Mouse (Mus musculus) embryonic facial prominence, embryonic 13.5 days (tissue): ENCODE results near the gene Kcnip4. TPM values are rescaled to one million over a fixed set of nuclear protein-coding genes. Genes with fewer than 3 reads are reported as not detected.
A peak's percentile ranks its signal among the peaks of the same experiment; 100 is the strongest.

Source experiments
- ATAC-seq: fragments of 200-750 bp; cut with Nextera tagmentation; 2 replicates; pipeline ENCODE4 v1.8.0; 2017; ENCODE audit warnings: low read depth; ENCODE audit not compliant: insufficient number of reproducible peaks, insufficient read depth, low FRiP score, low TSS enrichment
- H3K27ac ChIP-seq: fragments of 300-500 bp; sonication (generic); 2 replicates; pipeline ENCODE4 v1.5.1; 2015; ENCODE audit warnings: moderate library complexity, mild to moderate bottlenecking, inconsistent platforms
- H3K27me3 ChIP-seq: fragments of 300-500 bp; sonication (generic); 2 replicates; pipeline ENCODE4 v1.6.1; 2015; ENCODE audit warnings: mild to moderate bottlenecking, inconsistent platforms
- H3K36me3 ChIP-seq: fragments of 300-500 bp; sonication (generic); 2 replicates; pipeline ENCODE4 v1.6.1; 2015; ENCODE audit warnings: mild to moderate bottlenecking, inconsistent platforms
- H3K4me1 ChIP-seq: fragments of 300-500 bp; sonication (generic); 2 replicates; pipeline ENCODE4 v1.6.1; 2015; ENCODE audit warnings: inconsistent platforms
- H3K4me2 ChIP-seq: fragments of 300-500 bp; sonication (generic); 2 replicates; pipeline ENCODE4 v1.6.1; 2015; ENCODE audit warnings: moderate library complexity, mild to moderate bottlenecking, inconsistent platforms
- H3K4me3 ChIP-seq: fragments of 300-500 bp; sonication (generic); 2 replicates; pipeline ENCODE4 v1.5.1; 2015; ENCODE audit warnings: mild to moderate bottlenecking, inconsistent platforms
- H3K9ac ChIP-seq: fragments of 300-500 bp; sonication (generic); 2 replicates; pipeline ENCODE4 v1.6.1; 2015; ENCODE audit warnings: mild to moderate bottlenecking, inconsistent platforms
- H3K9me3 ChIP-seq: fragments of 300-500 bp; sonication (generic); 2 replicates; pipeline ENCODE4 v1.6.1; 2016; ENCODE audit warnings: inconsistent platforms
- WGBS: fragments of 180-500 bp; shearing (Covaris S2); methylation state at CpG from one replicate; pipeline ENCODE4 v1.1.7; 2015; ENCODE audit warnings: mixed read lengths; 5-methylcytosine and 5-hydroxymethylcytosine counted together
- polyA plus RNA-seq: library from polyadenylated mRNA; unstranded; fragments of >200 nt; fragmentation: Nextera tagmentation; extraction: Ambion mirVana; gene quantifications from 2 replicates; pipeline ENCODE4 v1.2.1, GENCODE M21; 2015

Gene Kcnip4
- polyA plus RNA-seq, 1 experiment from 2014 or later = 5.1 TPM

GRCm38 (mm10) chr5:48633631-48634030, 891.1 kb downstream of the Kcnip4 start:
- Histone ChIP-seq H3K9me3 (no peaks in the 10 kb centered on the region), H3K4me2 (no peak overlapping the region), H3K27me3 (no peaks in the 10 kb centered on the region), H3K27ac (no peak overlapping the region), H3K4me1 (no peaks in the 10 kb centered on the region), H3K9ac (no peak overlapping the region), H3K4me3 (no peak overlapping the region), H3K36me3 (no peaks in the 10 kb centered on the region)
- 90% methylated on average over 3 of the region's 3 CpGs for WGBS
- no peak for ATAC-seq

GRCm38 (mm10) chr5:48623370-48623769, 901.3 kb downstream of the Kcnip4 start:
- no peaks in the 10 kb centered on the region for H3K9me3 ChIP-seq
- no peaks in the 10 kb centered on the region for H3K36me3 ChIP-seq
- H3K4me3 ChIP-seq = no peak overlapping the region
- 80% methylated on average over 7 of the region's 7 CpGs for WGBS
- no peak overlapping the region for H3K4me2 ChIP-seq
- H3K4me1 ChIP-seq = no peaks in the 10 kb centered on the region
- H3K9ac ChIP-seq = no peak overlapping the region
- no peaks in the 10 kb centered on the region for H3K27me3 ChIP-seq
- ATAC-seq = no peak
- no peak overlapping the region for H3K27ac ChIP-seq

- no peak overlapping the region for H3K27ac ChIP-seq
- no peaks in the 10 kb centered on the region for H3K27me3 ChIP-seq
- no peaks in the 10 kb centered on the region for H3K9me3 ChIP-seq
- H3K4me3 ChIP-seq = no peak overlapping the region
- 83% methylated on average over 5 of the region's 5 CpGs for WGBS
- H3K9ac ChIP-seq = no peak overlapping the region
- H3K4me1 ChIP-seq = no peaks in the 10 kb centered on the region
- no peaks in the 10 kb centered on the region for H3K36me3 ChIP-seq
- H3K4me2 ChIP-seq = no peak overlapping the region
- ATAC-seq = no peak
These were observed 917.8 kb downstream of the Kcnip4 start for GRCm38 (mm10) chr5:48606916-48607315.

- H3K4me1 ChIP-seq = no peaks in the 10 kb centered on the region
- WGBS = 87% methylated on average over 9 of the region's 9 CpGs
- H3K4me2 ChIP-seq = no peak overlapping the region
- H3K27me3 ChIP-seq = no peaks in the 10 kb centered on the region
- no peak overlapping the region for H3K27ac ChIP-seq
- no peak overlapping the region for H3K4me3 ChIP-seq
- no peak overlapping the region for H3K9ac ChIP-seq
- no peaks in the 10 kb centered on the region for H3K36me3 ChIP-seq
- no peaks in the 10 kb centered on the region for H3K9me3 ChIP-seq
- ATAC-seq = no peak
These were observed 918.4 kb downstream of the Kcnip4 start for GRCm38 (mm10) chr5:48606281-48606680.

- peak overlapping the region; percentile 32 for H3K4me3 ChIP-seq
- no peak for ATAC-seq
- no peaks in the 10 kb centered on the region for H3K9me3 ChIP-seq
- H3K4me2 ChIP-seq = peak overlapping the region; percentile 58
- peaks cover 8% of the 10 kb centered on the region for H3K4me1 ChIP-seq
- peak overlapping the region; percentile 55; the same call in 1 of the 2 replicates for H3K9ac ChIP-seq
- peaks cover 4% of the 10 kb centered on the region; the same call in 1 of the 2 replicates for H3K27me3 ChIP-seq
- no peaks in the 10 kb centered on the region for H3K36me3 ChIP-seq
- under 1% methylated on average over 12 of the region's 12 CpGs for WGBS
- peak overlapping the region; percentile 4; the same call in 1 of the 2 replicates for H3K27ac ChIP-seq
These were observed 925.1 kb downstream of the Kcnip4 start for GRCm38 (mm10) chr5:48599481-48600040.

- Histone ChIP-seq H3K27ac (no peak overlapping the region), H3K9me3 (no peaks in the 10 kb centered on the region), H3K36me3 (no peaks in the 10 kb centered on the region), H3K9ac (no peak overlapping the region), H3K4me3 (no peak overlapping the region), H3K27me3 (no peaks in the 10 kb centered on the region), H3K4me1 (no peaks in the 10 kb centered on the region), H3K4me2 (no peak overlapping the region)
- ATAC-seq = no peak
These were observed 936.7 kb downstream of the Kcnip4 start for GRCm38 (mm10) chr5:48588014-48588413.

- Histone ChIP-seq H3K9me3 (no peaks in the 10 kb centered on the region), H3K4me2 (no peak overlapping the region), H3K27ac (no peak overlapping the region), H3K36me3 (no peaks in the 10 kb centered on the region), H3K27me3 (no peaks in the 10 kb centered on the region), H3K4me3 (no peak overlapping the region), H3K4me1 (no peaks in the 10 kb centered on the region), H3K9ac (no peak overlapping the region)
- ATAC-seq = no peak
- WGBS = 58% methylated on average over 1 of the region's 1 CpGs
These were observed 941.3 kb downstream of the Kcnip4 start for GRCm38 (mm10) chr5:48583431-48583830.

- Histone ChIP-seq H3K9ac (no peak overlapping the region), H3K27ac (no peak overlapping the region), H3K9me3 (no peaks in the 10 kb centered on the region), H3K27me3 (no peaks in the 10 kb centered on the region), H3K4me1 (no peaks in the 10 kb centered on the region), H3K4me2 (no peak overlapping the region), H3K4me3 (no peak overlapping the region), H3K36me3 (no peaks in the 10 kb centered on the region)
- ATAC-seq = no peak
- WGBS = 85% methylated on average over 3 of the region's 3 CpGs
These were observed 960.6 kb downstream of the Kcnip4 start for GRCm38 (mm10) chr5:48563996-48564587.

GRCm38 (mm10) chr5:48551753-48552152, 973.0 kb downstream of the Kcnip4 start:
- H3K9me3 ChIP-seq = no peaks in the 10 kb centered on the region
- H3K9ac ChIP-seq = no peak overlapping the region
- ATAC-seq = no peak
- H3K36me3 ChIP-seq = no peaks in the 10 kb centered on the region
- H3K27ac ChIP-seq = no peak overlapping the region
- H3K4me1 ChIP-seq = no peaks in the 10 kb centered on the region
- no peaks in the 10 kb centered on the region for H3K27me3 ChIP-seq
- 87% methylated on average over 4 of the region's 4 CpGs for WGBS
- H3K4me2 ChIP-seq = no peak overlapping the region
- no peak overlapping the region for H3K4me3 ChIP-seq

- no peak overlapping the region for H3K9ac ChIP-seq
- 81% methylated on average over 3 of the region's 3 CpGs for WGBS
These were observed 978.9 kb downstream of the Kcnip4 start for GRCm38 (mm10) chr5:48545825-48546224.

GRCm38 (mm10) chr5:48544784-48545734, 979.6 kb downstream of the Kcnip4 start:
- Histone ChIP-seq H3K4me3 (no peak overlapping the region), H3K27ac (no peak overlapping the region), H3K27me3 (no peaks in the 10 kb centered on the region), H3K9me3 (no peaks in the 10 kb centered on the region), H3K4me2 (no peak overlapping the region), H3K9ac (no peak overlapping the region), H3K4me1 (no peaks in the 10 kb centered on the region), H3K36me3 (no peaks in the 10 kb centered on the region)
- no peak for ATAC-seq
- WGBS = 48% methylated on average over 5 of the region's 5 CpGs

More at GRCm38 (mm10) chr5:48545825-48546224, 978.9 kb downstream of the Kcnip4 start:
- no peaks in the 10 kb centered on the region for H3K36me3 ChIP-seq
- no peak for ATAC-seq
- H3K27me3 ChIP-seq = no peaks in the 10 kb centered on the region
- H3K9me3 ChIP-seq = no peaks in the 10 kb centered on the region
- no peak overlapping the region for H3K27ac ChIP-seq
- no peaks in the 10 kb centered on the region for H3K4me1 ChIP-seq
- H3K4me2 ChIP-seq = no peak overlapping the region
- H3K4me3 ChIP-seq = no peak overlapping the region
